Mouse (Mus musculus): Measurements from ENCODE around the gene Donson. TPM values are rescaled to one million over a fixed set of nuclear protein-coding genes. Genes with fewer than 3 reads are reported as not detected.

The Donson gene
- total RNA-seq, 2 experiments from 2014 or later = 24.9 to 28.8 TPM

DNA sequence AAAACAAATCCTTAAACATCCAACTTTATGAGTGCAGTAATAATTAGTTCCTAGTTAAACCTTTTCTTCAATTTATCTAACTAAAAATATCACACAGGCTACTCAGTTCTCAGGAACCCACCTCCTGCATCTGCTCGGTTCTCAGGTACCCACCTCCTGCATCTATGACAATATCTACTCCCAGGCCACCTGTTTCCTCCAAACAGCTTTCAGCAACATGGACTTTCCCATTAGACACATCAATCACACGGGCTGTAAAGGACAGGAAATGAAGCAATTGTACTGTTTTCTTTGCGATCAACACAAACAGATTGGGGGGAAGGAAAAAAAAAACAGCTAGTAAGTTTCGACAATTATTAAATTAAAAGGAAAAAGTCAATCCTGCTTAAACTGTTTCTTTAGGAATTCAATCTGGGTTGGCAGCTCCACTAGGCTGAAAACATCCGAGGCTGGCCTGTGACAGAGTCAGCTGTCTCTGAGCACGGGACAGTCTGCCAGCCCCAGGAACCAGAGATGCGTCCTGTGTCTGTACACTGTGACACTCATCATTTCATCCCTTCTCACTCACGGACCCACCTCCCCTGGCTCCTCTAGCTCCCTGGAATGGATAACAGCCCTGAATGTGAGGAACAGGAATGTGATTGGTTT is 6.7 kb upstream of the Donson start:
- no peak for DNase-seq (ENCODE audit: extremely low spot score in 1 of 2, low spot score in 2 of 2)
- intact Hi-C loops (cut with DNase I) = loop anchor here (10.0 kb wide), 1 partner anchor 590 kb away; no protein-coding TSS in a partner anchor

DNA sequence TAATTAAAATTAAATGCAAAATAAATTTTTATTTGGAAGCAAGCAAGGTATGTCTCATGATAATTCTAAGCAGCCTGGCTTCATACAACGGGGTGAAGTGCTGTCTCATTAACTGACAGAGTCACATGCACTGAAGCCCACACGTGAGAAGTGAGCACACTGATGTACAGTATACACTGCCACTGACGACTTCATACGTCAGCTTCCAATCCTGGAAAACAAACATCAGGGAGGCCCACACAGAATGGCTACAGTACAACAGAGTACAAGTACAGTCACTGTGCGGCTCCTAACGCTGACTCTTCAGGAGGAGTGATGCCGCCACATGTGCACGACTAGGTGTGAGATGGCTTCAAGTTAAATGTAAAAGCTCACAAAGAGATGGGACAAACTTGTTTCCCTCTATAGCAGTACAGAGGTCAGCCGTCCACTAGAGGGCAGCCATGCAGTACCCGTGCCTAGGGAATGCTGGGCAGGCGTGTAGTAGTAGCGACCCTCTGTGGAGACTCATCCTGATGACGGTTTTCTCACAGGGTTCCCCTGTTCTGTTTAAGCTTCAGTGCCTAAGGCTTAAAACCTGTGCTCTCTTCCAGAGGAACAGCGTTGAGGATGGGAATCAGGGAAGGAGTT is 6.0 kb upstream of the Donson start:
- intact Hi-C loops (cut with DNase I) = loop anchor here (5.0 to 10.0 kb wide), 2 partner anchors 223 to 590 kb away; no protein-coding TSS in a partner anchor
- peak; percentile 50 to 86 for DNase-seq (ENCODE audit: extremely low spot score in 1 of 2, low spot score in 2 of 2)

DNA sequence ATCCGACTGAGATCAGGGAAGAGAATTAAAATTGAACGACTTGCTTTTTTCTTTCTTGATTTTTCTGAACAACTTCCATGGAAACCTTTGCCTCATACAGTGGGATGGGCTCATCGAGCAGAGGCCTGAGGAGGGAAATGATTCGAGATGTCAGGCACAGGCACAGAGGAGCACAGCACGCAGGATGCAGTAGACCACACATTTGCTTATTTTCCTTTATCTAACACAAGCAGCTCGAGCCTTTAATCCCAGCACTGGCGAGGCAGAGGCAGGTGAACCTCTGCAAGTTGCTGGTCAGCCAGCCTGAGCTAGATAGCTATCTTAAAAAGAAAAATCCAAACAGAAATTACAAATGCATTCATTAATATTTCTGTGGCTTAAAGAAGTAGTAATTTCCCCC is 1.2 kb upstream of the Donson start:
- no peak for DNase-seq (ENCODE audit: extremely low spot score in 1 of 2, low spot score in 2 of 2)
- intact Hi-C loops (cut with DNase I) = loop anchor here (5.0 to 10.0 kb wide), 2 partner anchors 228 to 595 kb away; no protein-coding TSS in a partner anchor

DNA sequence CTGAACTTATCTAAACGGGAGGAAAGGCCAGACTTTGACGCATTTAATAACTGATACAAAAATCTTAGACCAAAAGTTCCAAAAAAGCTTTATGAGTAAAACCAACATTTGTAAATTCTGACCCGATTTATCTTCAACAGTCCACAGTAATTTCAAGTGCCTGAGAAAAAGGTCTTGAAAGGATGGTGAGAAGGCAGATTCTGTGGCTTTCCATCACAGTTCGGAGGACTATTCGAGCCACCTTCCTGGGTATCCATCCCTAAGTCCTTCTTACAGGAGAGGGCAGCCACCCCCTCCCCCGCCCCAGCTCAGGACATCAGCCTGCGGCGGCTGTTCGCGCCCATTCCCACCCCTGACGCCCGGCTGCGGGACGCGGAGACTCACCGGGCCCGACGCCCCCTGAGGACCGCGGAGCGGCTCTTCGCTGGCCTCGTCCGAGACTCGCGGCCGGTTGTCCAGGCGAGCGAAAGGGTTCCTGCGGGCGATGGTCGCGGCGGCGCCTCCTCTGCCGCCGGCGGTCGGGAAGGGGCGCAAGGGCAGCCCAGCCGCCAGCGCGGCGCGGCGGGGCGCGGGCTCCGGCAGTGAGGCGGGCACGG is 449 bp downstream of the Donson start:
- no peak for DNase-seq (ENCODE audit: extremely low spot score in 1 of 2, low spot score in 2 of 2)
- intact Hi-C loops (cut with DNase I) = no loop called here

DNA sequence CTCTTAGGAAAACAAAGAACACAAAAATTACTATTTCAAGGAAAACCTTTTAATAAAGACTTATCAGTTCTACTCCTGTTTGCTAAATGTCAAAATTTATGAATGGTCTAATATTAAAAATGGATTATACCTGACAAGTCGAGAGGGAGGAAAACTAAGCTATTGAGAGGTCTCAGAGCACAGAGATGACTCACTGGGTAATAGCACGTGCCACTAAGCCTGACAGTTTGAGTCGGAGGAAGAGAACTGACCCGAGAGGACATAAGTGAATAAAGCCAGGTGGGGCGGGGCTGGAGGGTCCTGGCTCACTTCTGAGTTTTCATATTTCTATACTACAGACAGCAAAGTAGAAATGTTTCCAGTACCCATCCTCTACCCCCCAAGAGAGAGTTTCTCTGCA is 2.2 kb downstream of the Donson start:
- intact Hi-C loops (cut with DNase I) = no loop called here
- DNase-seq (ENCODE audit: extremely low spot score in 1 of 2, low spot score in 2 of 2) = no peak

DNA sequence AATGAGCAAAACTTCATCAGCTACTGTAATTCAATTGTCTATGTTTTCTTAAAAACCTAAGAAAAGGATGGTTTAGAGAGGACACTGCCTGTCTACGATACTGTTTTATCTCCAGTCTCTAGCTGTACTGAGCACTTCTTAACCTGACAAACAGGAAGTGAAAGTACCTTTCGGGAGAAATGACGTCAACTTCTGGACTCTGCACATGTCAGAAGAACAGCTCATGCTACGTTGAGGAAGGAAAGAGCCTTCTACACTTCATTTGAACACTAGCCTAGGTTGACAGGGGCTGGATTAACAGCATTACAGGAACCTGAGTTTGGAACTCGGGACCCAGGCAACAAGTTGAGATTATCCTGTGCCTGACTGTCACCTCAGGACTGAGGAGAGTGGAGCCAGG is 3.0 kb downstream of the Donson start:
- DNase-seq (ENCODE audit: extremely low spot score in 1 of 2, low spot score in 2 of 2) = no peak
- intact Hi-C loops (cut with DNase I) = no loop called here

DNA sequence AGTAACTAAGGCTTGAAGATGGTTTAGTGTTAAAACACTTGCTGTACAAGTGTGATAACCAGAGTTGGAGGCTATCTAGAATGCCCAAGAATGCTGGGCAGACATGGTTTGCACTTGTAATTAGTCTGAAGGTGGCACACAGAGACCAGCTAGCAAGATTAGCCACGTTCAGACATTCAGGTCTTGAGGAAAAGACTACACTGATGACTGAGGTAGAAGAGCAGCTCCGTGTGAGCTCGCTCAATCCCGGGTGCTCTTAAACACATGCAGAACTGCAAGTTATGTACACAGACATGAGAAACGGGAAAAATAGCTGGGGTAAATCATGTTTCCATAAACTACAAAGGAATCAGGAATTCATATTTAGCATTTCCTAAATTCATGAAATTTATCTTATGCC is 7.9 kb downstream of the Donson start:
- intact Hi-C loops (cut with DNase I) = no loop called here
- no peak for DNase-seq (ENCODE audit: extremely low spot score in 1 of 2, low spot score in 2 of 2)

DNA sequence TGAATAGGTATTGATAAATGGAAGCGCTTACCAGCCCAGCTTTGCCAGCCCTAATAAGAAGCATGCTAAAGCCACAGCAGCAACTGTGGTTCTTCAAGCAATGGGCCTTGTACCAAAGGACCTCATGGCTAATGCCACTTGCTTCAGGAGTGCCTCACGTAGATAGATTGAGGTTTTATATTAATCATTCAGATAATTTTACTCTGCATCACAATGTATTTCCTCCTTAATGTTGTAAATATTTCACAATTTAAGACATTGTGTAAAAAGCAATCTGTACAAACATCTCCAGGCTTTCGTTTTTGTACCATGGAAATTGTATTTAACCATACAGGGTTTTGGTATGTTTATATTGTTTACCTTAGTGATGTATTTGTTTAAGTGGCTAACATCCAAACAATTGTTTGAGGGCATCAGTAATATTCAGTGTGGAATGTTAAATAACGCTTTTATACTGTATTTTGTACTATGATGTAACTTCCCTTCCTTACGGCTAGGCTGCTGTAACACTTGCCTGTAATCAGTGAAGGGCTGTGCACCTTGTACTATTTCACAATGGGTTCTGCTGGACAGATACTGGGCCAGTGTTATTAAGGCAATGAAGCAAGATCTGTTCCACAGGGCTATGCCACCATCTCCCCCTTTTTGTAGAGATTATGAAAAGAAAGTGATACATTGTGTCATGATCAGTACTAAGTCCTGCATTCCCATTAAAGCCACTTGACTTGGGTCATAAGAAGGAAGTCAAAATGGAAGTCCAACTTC is 10.2 kb downstream of the Donson start:
- DNase-seq (ENCODE audit: extremely low spot score in 1 of 2, low spot score in 2 of 2) = no peak
- intact Hi-C loops (cut with DNase I) = loop anchor here (10.0 kb wide), 1 partner anchor 654 kb away; no protein-coding TSS in a partner anchor

DNA sequence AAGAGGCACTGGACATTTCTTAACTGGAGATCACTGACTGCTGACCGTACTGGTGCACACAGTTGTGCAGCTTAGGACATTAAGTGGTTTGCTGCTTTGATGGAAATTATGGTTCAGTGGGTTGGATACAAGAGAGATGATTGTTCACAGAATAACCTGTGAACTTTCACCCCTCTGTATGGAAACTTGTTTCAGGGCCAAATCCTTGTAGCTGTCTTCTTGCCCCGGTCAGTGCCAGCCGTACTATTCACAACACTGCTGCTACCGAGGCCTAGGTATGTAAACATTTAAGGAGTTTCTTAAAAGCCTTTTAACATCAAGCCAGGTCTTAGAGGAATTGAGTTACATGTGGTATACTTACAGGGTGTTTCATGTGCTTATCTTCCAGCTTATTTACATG is 14.1 kb downstream of the Donson start:
- DNase-seq (ENCODE audit: extremely low spot score in 1 of 2, low spot score in 2 of 2) = no peak
- intact Hi-C loops (cut with DNase I) = loop anchor here (10.0 kb wide), 1 partner anchor 650 kb away; no protein-coding TSS in a partner anchor

DNA sequence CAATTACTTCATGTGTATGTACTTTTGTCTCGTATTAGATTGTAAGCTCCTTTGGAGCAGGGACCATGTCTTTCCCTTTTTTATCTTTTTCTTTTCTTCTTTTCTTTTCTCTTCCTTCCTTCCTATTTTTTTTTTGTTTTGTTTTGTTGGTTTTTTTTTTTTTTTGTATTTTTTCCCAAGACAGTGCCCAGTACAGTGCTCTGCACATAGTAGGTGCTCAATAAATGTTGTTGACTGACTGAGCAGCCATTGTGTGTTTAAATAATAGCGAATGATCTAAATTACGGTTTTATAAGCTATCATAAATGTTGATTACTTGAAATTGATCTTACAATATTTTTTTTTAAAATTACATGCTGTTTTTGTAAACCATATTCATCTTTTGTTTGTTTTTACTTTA is 24.8 kb downstream of the Donson start:
- DNase-seq (ENCODE audit: extremely low spot score in 1 of 2, low spot score in 2 of 2) = no peak
- intact Hi-C loops (cut with DNase I) = loop anchor here (2.0 kb wide), 1 partner anchor 13 kb away; no protein-coding TSS in a partner anchor

DNA sequence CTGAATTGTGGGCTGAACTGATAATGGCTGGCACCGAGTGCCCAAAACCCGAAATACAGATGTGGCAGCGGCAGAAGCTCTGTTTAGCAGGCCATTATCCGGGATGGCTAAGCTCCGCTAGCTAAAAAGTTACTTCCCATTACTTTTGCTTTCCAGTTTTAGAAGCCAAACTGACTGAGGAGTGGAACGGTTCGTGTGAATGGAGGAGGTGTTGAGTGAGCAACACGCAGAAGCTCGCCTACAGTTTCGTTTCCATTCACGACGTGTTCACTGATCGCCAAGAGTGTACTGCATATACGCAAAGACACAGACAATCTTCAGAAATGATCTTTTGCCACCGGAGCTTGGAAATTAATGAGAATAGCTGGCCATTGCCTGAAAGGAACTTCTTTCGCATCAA is 26.2 kb downstream of the Donson start:
- intact Hi-C loops (cut with DNase I) = no loop called here
- no peak for DNase-seq (ENCODE audit: extremely low spot score in 1 of 2, low spot score in 2 of 2)

DNA sequence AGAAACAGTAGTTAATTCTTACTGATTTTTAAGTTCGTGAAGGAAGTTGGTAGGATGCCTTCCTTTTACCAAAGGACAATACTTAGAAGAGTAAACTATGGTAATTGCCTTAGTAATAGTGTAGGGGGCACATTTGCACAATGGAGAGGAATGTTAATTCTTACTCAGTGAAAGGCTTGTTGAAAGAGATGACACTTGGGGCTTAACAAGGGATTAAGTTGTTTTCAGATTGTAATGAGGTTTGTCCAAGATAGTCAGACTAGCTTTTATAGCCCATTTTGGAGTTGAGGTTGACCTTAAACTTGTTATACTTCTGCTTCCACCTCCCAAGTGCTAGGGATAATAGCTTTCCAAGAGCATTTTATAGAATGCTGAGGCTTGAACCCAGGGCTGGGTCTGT is 27.2 kb downstream of the Donson start:
- intact Hi-C loops (cut with DNase I) = no loop called here
- no peak for DNase-seq (ENCODE audit: extremely low spot score in 1 of 2, low spot score in 2 of 2)

DNA sequence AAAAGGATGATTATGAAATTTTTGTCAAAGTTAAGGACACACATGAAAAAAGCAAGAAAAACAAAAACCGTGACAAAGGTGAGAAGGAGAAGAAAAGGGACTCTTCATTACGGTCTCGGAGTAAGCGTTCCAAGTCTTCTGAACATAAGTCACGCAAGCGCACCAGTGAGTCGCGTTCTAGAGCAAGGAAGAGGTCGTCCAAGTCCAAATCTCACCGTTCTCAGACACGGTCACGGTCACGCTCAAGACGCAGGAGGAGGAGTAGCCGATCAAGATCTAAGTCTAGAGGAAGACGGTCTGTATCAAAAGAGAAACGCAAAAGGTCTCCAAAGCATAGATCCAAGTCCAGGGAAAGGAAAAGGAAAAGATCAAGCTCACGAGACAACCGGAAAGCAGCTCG is 28.8 kb downstream of the Donson start:
- intact Hi-C loops (cut with DNase I) = no loop called here

DNA sequence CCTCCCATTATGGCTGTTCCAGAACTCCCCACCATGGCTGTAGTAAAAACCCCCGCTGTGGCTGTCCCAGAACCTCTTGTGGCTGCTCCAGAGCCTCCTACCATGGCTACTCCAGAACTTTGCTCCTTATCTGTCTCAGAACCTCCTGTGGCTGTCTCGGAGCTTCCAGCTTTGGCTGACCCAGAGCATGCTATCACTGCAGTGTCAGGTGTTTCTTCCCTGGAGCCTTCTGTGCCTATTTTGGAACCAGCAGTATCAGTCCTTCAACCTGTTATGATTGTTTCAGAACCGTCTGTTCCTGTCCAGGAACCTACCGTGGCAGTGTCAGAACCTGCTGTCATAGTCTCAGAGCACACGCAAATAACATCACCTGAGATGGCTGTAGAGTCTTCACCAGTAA is 30.1 kb downstream of the Donson start:
- no peak for DNase-seq (ENCODE audit: extremely low spot score in 1 of 2, low spot score in 2 of 2)
- intact Hi-C loops (cut with DNase I) = no loop called here

More for the DNA sequence above, 28.8 kb downstream of the Donson start:
- DNase-seq (ENCODE audit: extremely low spot score in 1 of 2, low spot score in 2 of 2) = no peak

DNA sequence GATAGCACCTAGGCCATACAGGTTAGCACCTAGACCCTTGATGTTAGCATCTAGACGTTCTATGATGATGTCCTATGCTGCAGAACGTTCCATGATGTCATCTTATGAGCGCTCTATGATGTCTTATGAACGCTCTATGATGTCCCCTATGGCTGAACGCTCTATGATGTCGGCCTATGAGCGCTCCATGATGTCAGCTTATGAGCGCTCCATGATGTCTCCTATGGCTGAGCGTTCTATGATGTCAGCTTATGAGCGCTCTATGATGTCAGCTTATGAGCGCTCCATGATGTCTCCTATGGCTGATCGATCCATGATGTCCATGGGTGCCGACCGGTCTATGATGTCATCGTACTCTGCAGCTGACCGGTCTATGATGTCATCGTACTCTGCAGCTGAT is 31.3 kb downstream of the Donson start:
- intact Hi-C loops (cut with DNase I) = no loop called here
- no peak for DNase-seq (ENCODE audit: extremely low spot score in 1 of 2, low spot score in 2 of 2)

DNA sequence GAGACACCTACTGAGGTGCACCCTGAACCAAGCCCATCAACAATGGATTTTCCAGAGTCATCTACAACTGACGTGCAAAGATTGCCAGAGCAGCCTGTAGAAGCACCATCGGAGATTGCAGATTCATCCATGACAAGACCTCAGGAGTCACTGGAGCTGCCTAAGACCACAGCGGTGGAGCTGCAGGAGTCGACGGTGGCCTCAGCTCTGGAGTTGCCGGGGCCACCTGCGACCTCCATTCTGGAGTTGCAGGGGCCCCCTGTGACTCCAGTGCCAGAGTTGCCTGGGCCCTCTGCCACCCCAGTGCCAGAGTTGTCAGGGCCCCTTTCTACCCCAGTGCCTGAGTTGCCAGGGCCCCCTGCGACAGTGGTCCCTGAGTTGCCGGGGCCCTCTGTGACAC is 33.3 kb downstream of the Donson start:
- intact Hi-C loops (cut with DNase I) = no loop called here
- DNase-seq (ENCODE audit: extremely low spot score in 1 of 2, low spot score in 2 of 2) = no peak

DNA sequence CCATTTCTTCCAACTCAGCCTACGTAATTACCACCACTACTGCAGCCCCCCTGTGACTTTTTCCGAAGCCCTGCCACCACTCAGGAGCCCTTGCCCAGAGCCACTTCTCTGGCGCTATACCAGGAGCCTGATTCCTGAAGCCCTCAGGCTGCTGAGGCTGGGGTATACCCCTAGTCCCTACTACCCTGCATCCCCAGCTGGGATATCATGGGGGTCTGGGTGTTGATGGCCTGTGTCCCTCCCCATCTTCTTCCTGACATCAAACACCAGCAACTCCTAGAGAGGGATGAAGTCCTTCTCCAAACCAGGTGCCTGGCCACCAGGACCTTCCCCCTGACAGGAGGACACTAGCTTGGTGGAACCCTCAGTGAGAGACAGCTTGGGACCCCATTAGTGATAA is 36.4 kb downstream of the Donson start:
- DNase-seq (ENCODE audit: extremely low spot score in 1 of 2, low spot score in 2 of 2) = no peak
- intact Hi-C loops (cut with DNase I) = no loop called here

DNA sequence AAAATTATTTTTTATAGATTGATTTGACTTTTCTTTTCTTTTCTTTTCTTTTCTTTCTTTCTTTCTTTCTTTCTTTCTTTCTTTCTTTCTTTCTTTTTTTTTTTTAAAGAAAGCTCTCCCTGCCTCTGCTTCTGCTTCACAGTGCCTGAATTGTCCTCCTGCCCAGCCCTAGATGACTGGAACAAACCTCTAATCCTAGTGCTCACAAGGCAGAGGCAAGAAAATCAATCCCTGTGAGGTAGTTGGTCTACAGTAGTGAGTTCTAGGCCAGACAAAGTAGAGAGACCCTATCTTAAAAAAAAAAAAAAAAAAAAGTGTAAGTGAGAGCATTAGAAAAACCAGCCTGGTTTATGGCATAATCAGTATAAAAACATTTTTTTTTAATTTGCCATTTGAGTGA is 38.8 kb downstream of the Donson start:
- intact Hi-C loops (cut with DNase I) = loop anchor here (2.0 kb wide), 1 partner anchor 15 kb away; no protein-coding TSS in a partner anchor
- DNase-seq (ENCODE audit: extremely low spot score in 1 of 2, low spot score in 2 of 2) = no peak

DNA sequence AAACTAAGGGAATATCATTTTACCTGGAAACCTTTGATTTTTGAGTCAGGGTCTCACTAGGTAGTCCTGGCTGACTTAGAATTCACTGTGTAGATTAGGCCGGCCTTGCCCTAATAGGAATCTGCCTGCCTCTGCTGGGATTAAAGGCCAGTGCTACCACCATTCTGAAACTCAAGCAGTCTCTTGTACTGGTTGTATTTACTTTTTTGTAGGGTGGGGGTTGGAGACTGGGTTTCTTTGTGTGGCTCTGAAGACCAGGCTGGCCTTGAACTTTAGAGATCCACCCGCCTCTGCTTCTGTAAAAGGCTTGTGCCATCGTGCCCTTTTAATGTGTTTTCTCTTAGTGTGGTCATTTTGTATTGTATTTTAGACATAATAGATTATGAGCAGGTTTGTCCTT is 39.3 kb downstream of the Donson start:
- intact Hi-C loops (cut with DNase I) = no loop called here
- DNase-seq (ENCODE audit: extremely low spot score in 1 of 2, low spot score in 2 of 2) = no peak

DNA sequence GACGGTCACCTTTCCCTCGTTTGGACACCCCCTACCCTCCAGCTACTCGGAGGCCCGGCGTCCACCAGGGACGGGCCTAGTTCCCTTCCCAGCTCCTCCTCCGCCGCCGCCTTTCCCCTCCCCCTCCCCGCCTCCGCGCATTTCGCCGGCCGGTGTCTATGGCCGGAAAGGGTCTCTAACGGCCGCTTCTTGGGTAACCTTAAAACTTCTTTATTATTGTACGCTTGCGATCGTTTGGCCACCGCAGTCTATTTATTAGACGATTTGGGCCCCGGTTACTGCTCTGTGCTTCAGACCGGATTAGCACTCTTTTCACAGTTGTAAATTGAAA is 40.4 kb downstream of the Donson start:
- intact Hi-C loops (cut with DNase I) = no loop called here
- DNase-seq (ENCODE audit: extremely low spot score in 1 of 2, low spot score in 2 of 2) = peak; percentile 50 to 91
